Mouse (Mus musculus): Measurements from ENCODE around the gene Mapk11. TPM values are rescaled to one million over a fixed set of nuclear protein-coding genes. Genes with fewer than 3 reads are reported as not detected.

The Mapk11 gene
- polyA plus RNA-seq, 1 experiment, result 14.0 TPM

GRCm38 (mm10) chr15:89137378-89138045, 11.9 kb downstream of the Mapk11 start:
- peaks cover 14% of the 10 kb centered on the region for H3K4me1 ChIP-seq (ENCODE audit: control insufficient read depth, insufficient read depth, low read length)
- 66% methylated on average over 11 of the region's 11 CpGs for WGBS
- no peak for DNase-seq
- no peak overlapping the region for H3K4me3 ChIP-seq (replicated peaks; ENCODE audit: extremely low read depth, low read depth, low read length)
- TF ChIP-seq POLR2A (IDR thresholded peaks at IDR 0.05; ENCODE audit: borderline replicate concordance, extremely low read depth, low read depth, low read length) (no peak), CTCF (IDR thresholded peaks at IDR 0.05; ENCODE audit: insufficient read depth, low read length) (no peak)

GRCm38 (mm10) chr15:89136461-89137155, 12.8 kb downstream of the Mapk11 start:
- 96% methylated on average over 5 of the region's 5 CpGs for WGBS
- no peak overlapping the region for H3K4me3 ChIP-seq (replicated peaks; ENCODE audit: extremely low read depth, low read depth, low read length)
- TF ChIP-seq CTCF (IDR thresholded peaks at IDR 0.05; ENCODE audit: insufficient read depth, low read length), result no peak
- TF ChIP-seq POLR2A (IDR thresholded peaks at IDR 0.05; ENCODE audit: borderline replicate concordance, extremely low read depth, low read depth, low read length), result no peak
- DNase-seq, result no peak
- peaks cover 14% of the 10 kb centered on the region for H3K4me1 ChIP-seq (ENCODE audit: control insufficient read depth, insufficient read depth, low read length)

- Histone ChIP-seq H3K4me3 (replicated peaks; ENCODE audit: extremely low read depth, low read depth, low read length) (no peak overlapping the region), H3K4me1 (ENCODE audit: control insufficient read depth, insufficient read depth, low read length) (peaks cover 12% of the 10 kb centered on the region)
- DNase-seq, result no peak
- TF ChIP-seq POLR2A (IDR thresholded peaks at IDR 0.05; ENCODE audit: borderline replicate concordance, extremely low read depth, low read depth, low read length), result no peak
- no peak for TF ChIP-seq CTCF (IDR thresholded peaks at IDR 0.05; ENCODE audit: insufficient read depth, low read length)
- 65% methylated on average over 3 of the region's 3 CpGs for WGBS
These were observed 18.1 kb downstream of the Mapk11 start for GRCm38 (mm10) chr15:89131316-89131715.

- no peak for TF ChIP-seq POLR2A (IDR thresholded peaks at IDR 0.05; ENCODE audit: borderline replicate concordance, extremely low read depth, low read depth, low read length)
- TF ChIP-seq CTCF (IDR thresholded peaks at IDR 0.05; ENCODE audit: insufficient read depth, low read length), result no peak
- Histone ChIP-seq H3K4me1 (ENCODE audit: control insufficient read depth, insufficient read depth, low read length) (peaks cover 12% of the 10 kb centered on the region), H3K4me3 (replicated peaks; ENCODE audit: extremely low read depth, low read depth, low read length) (no peak overlapping the region)
- DNase-seq, result no peak
These were observed 19.2 kb downstream of the Mapk11 start for GRCm38 (mm10) chr15:89130245-89130644.

GRCm38 (mm10) chr15:89128382-89129350, 20.8 kb downstream of the Mapk11 start, which contains the start of gene Hdac10:
Hdac10 (minus strand) TSS chr15:89128700.
- TF ChIP-seq POLR2A (IDR thresholded peaks at IDR 0.05; ENCODE audit: borderline replicate concordance, extremely low read depth, low read depth, low read length) (peak; percentile 66; the same call in 1 of the 2 replicates), CTCF (IDR thresholded peaks at IDR 0.05; ENCODE audit: insufficient read depth, low read length) (peak; percentile 93)
- Histone ChIP-seq H3K4me1 (ENCODE audit: control insufficient read depth, insufficient read depth, low read length) (peaks cover 12% of the 10 kb centered on the region), H3K4me3 (replicated peaks; ENCODE audit: extremely low read depth, low read depth, low read length) (peak within 1 kb of the TSS; percentile 94)
- peak; percentile 91 for DNase-seq
- WGBS, result 3% methylated on average over 36 of the region's 36 CpGs

- H3K4me1 ChIP-seq (ENCODE audit: control insufficient read depth, insufficient read depth, low read length), result peaks cover 14% of the 10 kb centered on the region
- no peak for DNase-seq
- 73% methylated on average over 8 of the region's 8 CpGs for WGBS
- TF ChIP-seq CTCF (IDR thresholded peaks at IDR 0.05; ENCODE audit: insufficient read depth, low read length) (no peak), POLR2A (IDR thresholded peaks at IDR 0.05; ENCODE audit: borderline replicate concordance, extremely low read depth, low read depth, low read length) (no peak)
- no peak overlapping the region for H3K4me3 ChIP-seq (replicated peaks; ENCODE audit: extremely low read depth, low read depth, low read length)
These were observed 22.0 kb downstream of the Mapk11 start for GRCm38 (mm10) chr15:89127364-89127940.

- Histone ChIP-seq H3K4me1 (ENCODE audit: control insufficient read depth, insufficient read depth, low read length) (peaks cover 20% of the 10 kb centered on the region), H3K4me3 (replicated peaks; ENCODE audit: extremely low read depth, low read depth, low read length) (no peak overlapping the region)
- no peak for DNase-seq
- WGBS, result 87% methylated on average over 8 of the region's 8 CpGs
- TF ChIP-seq POLR2A (IDR thresholded peaks at IDR 0.05; ENCODE audit: borderline replicate concordance, extremely low read depth, low read depth, low read length) (no peak), CTCF (IDR thresholded peaks at IDR 0.05; ENCODE audit: insufficient read depth, low read length) (no peak)
These were observed 22.8 kb downstream of the Mapk11 start for GRCm38 (mm10) chr15:89126622-89127021.

GRCm38 (mm10) chr15:89125351-89125750, 24.1 kb downstream of the Mapk11 start:
- WGBS, result 96% methylated on average over 9 of the region's 9 CpGs
- no peak for DNase-seq
- TF ChIP-seq CTCF (IDR thresholded peaks at IDR 0.05; ENCODE audit: insufficient read depth, low read length) (no peak), POLR2A (IDR thresholded peaks at IDR 0.05; ENCODE audit: borderline replicate concordance, extremely low read depth, low read depth, low read length) (no peak)
- Histone ChIP-seq H3K4me1 (ENCODE audit: control insufficient read depth, insufficient read depth, low read length) (peaks cover 20% of the 10 kb centered on the region), H3K4me3 (replicated peaks; ENCODE audit: extremely low read depth, low read depth, low read length) (no peak overlapping the region)

GRCm38 (mm10) chr15:89124312-89124711, 25.1 kb downstream of the Mapk11 start:
- DNase-seq, result no peak
- Histone ChIP-seq H3K4me3 (replicated peaks; ENCODE audit: extremely low read depth, low read depth, low read length) (no peak overlapping the region), H3K4me1 (ENCODE audit: control insufficient read depth, insufficient read depth, low read length) (peaks cover 20% of the 10 kb centered on the region)
- WGBS, result 96% methylated on average over 3 of the region's 3 CpGs
- TF ChIP-seq CTCF (IDR thresholded peaks at IDR 0.05; ENCODE audit: insufficient read depth, low read length) (no peak), POLR2A (IDR thresholded peaks at IDR 0.05; ENCODE audit: borderline replicate concordance, extremely low read depth, low read depth, low read length) (no peak)
